Mouse (Mus musculus): ENCODE results near the gene Tspan15. TPM values are rescaled to one million over a fixed set of nuclear protein-coding genes. Genes with fewer than 3 reads are reported as not detected.

The Tspan15 gene
- polyA plus RNA-seq, 1 experiment from 2014 or later, result 52.5 TPM

GRCm38 (mm10) chr10:62202574-62202973, 28.5 kb downstream of the Tspan15 start:
- Histone ChIP-seq H3K4me1 (0 out of 2 replicates have a peak, but pooled peaks cover 3% of the 10 kb centered on the region), H3K9me3 (replicated peaks) (no peaks in the 10 kb centered on the region), H3K27me3 (no peaks in the 10 kb centered on the region), H3K4me2 (no peak overlapping the region), H3K4me3 (replicated peaks) (no peak overlapping the region), H3K9ac (no peak overlapping the region), H3K36me3 (peaks cover 21% of the 10 kb centered on the region), H3K27ac (no peak overlapping the region)
- 78% methylated on average over 6 of the region's 6 CpGs for WGBS
- no peak for ATAC-seq (replicated peaks; ENCODE audit: low FRiP score)

DNA sequence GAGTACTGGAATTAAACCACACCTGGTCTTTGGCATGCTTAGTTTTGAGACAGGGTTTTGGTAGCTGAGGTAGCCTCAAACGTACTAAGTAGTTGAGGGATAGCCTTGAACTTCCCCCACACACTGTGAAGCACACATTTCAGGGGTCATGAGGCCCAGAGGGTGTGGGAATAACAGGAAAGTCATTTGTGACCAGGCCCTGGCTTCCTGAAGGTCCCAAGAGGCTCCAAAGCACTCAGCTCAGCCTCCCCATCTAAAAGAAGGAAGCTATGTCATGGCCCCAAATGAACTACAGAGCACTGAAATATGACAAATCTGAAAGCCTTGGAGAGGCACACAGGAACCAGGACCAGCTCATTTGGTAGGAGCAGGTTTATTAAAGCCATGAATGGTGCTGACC, 32.2 kb downstream of the Tspan15 start:
- ATAC-seq (replicated peaks; ENCODE audit: low FRiP score), result no peak
- no peaks in the 10 kb centered on the region for H3K9me3 ChIP-seq (replicated peaks)
- 46% methylated on average over 1 of the region's 1 CpGs for WGBS

GRCm38 (mm10) chr10:62197403-62197802, 33.6 kb downstream of the Tspan15 start:
- Histone ChIP-seq H3K4me1 (peaks cover 28% of the 10 kb centered on the region), H3K36me3 (peaks cover 21% of the 10 kb centered on the region), H3K4me2 (no peak overlapping the region), H3K27ac (no peak overlapping the region), H3K9ac (no peak overlapping the region), H3K27me3 (no peaks in the 10 kb centered on the region), H3K9me3 (replicated peaks) (no peaks in the 10 kb centered on the region), H3K4me3 (replicated peaks) (no peak overlapping the region)
- 70% methylated on average over 4 of the region's 4 CpGs for WGBS
- no peak for ATAC-seq (replicated peaks; ENCODE audit: low FRiP score)

More for the DNA sequence above, 32.2 kb downstream of the Tspan15 start:
- Histone ChIP-seq H3K27me3 (no peaks in the 10 kb centered on the region), H3K4me1 (peaks cover 15% of the 10 kb centered on the region), H3K27ac (no peak overlapping the region), H3K4me2 (no peak overlapping the region), H3K36me3 (peaks cover 21% of the 10 kb centered on the region), H3K4me3 (replicated peaks) (no peak overlapping the region), H3K9ac (no peak overlapping the region)

DNA sequence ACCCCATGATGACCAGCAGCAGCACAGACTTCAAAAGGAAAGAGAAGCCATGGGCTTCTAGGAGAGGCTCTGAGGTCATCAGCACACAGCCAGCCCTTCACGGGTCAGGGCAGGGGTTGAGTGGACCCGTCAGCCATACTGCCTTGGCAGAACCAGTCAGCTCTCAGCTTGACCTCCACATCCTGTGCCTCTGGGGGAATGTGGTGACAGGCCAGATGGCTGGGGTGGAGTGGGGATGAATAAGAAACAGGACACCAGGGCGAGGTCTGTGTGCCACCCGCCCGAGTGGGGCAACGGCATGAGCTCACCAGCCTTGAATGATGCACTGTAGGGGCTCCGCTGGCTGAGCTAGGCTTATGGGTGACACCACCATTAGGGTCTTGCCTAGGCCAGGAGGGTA, 35.7 kb downstream of the Tspan15 start:
- Histone ChIP-seq H3K9me3 (replicated peaks) (no peaks in the 10 kb centered on the region), H3K36me3 (peaks cover 5% of the 10 kb centered on the region; the same call in 1 of the 2 replicates), H3K27ac (no peak overlapping the region), H3K4me3 (replicated peaks) (no peak overlapping the region), H3K27me3 (no peaks in the 10 kb centered on the region), H3K9ac (no peak overlapping the region), H3K4me1 (peaks cover 42% of the 10 kb centered on the region), H3K4me2 (no peak overlapping the region)
- WGBS, result 55% methylated on average over 7 of the region's 7 CpGs
- ATAC-seq (replicated peaks; ENCODE audit: low FRiP score), result no peak

GRCm38 (mm10) chr10:62194946-62195345, 36.1 kb downstream of the Tspan15 start:
- Histone ChIP-seq H3K27me3 (no peaks in the 10 kb centered on the region), H3K4me3 (replicated peaks) (no peak overlapping the region), H3K9ac (no peak overlapping the region), H3K4me2 (no peak overlapping the region), H3K27ac (no peak overlapping the region), H3K9me3 (replicated peaks) (no peaks in the 10 kb centered on the region), H3K4me1 (peaks cover 46% of the 10 kb centered on the region), H3K36me3 (peaks cover under 1% of the 10 kb centered on the region; the same call in 1 of the 2 replicates)
- 49% methylated on average over 6 of the region's 6 CpGs for whole genome bisulfite sequencing
- no peak for ATAC-seq (replicated peaks; ENCODE audit: low FRiP score)

DNA sequence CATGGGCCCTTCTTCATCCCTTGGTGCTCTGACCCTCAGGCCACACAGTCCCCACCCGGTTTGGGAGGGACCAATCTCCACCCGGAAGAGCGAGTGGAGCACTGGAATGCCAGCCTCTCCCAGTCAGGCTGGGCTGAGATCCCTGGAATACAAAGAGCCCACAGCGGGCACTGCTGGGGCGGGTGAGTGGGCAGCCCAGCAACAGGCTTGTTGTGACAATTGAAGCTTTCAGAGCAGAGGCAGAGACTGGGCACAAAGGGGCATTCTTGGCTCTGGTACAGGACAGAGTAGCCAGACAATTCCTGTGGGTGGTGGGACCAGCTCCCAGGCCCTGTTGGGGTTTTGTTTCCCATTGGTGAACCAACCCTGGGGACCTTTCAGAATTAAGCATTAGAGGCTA, 36.6 kb downstream of the Tspan15 start:
- Histone ChIP-seq H3K4me2 (no peak overlapping the region), H3K36me3 (no peaks in the 10 kb centered on the region), H3K9ac (no peak overlapping the region), H3K4me3 (replicated peaks) (no peak overlapping the region), H3K9me3 (replicated peaks) (no peaks in the 10 kb centered on the region), H3K27me3 (no peaks in the 10 kb centered on the region), H3K4me1 (peaks cover 50% of the 10 kb centered on the region), H3K27ac (no peak overlapping the region)
- WGBS, result 75% methylated on average over 5 of the region's 5 CpGs
- no peak for ATAC-seq (replicated peaks; ENCODE audit: low FRiP score)

GRCm38 (mm10) chr10:62194043-62194442, 37.0 kb downstream of the Tspan15 start:
- no peak overlapping the region for H3K4me2 ChIP-seq
- H3K36me3 ChIP-seq, result no peaks in the 10 kb centered on the region
- no peaks in the 10 kb centered on the region for H3K9me3 ChIP-seq (replicated peaks)
- H3K9ac ChIP-seq, result no peak overlapping the region
- no peak for ATAC-seq (replicated peaks; ENCODE audit: low FRiP score)
- no peak overlapping the region for H3K27ac ChIP-seq
- H3K27me3 ChIP-seq, result no peaks in the 10 kb centered on the region
- 90% methylated on average over 6 of the region's 6 CpGs for WGBS
- no peak overlapping the region for H3K4me3 ChIP-seq (replicated peaks)
- peaks cover 50% of the 10 kb centered on the region for H3K4me1 ChIP-seq

DNA sequence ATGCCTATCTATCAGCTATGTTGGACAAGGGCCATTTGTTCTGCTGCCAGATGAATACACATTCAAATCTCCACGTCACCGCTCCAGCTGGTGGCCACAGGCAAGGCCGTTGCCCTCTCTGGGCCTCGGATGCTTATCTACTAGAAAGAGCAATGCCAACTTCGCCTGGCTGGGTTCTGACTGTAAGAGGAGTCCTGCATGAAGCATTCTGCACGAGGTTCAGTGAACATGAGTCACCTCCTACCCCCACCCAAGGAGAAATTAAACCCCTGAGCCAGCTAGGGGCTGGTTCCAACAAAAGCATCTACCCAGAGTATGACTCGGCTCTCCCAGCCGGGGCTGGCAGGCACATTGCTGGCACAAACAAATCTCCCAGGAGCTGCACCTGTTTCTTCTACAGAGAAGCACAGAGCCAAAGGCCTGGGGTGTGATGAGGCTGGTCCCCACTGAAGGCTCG, 38.3 kb downstream of the Tspan15 start:
- no peaks in the 10 kb centered on the region for H3K27me3 ChIP-seq
- H3K4me3 ChIP-seq (replicated peaks), result no peak overlapping the region
- H3K9ac ChIP-seq, result no peak overlapping the region
- WGBS, result 45% methylated on average over 9 of the region's 9 CpGs
- H3K9me3 ChIP-seq (replicated peaks), result no peaks in the 10 kb centered on the region
- peak overlapping the region; percentile 84 for H3K27ac ChIP-seq
- no peak overlapping the region for H3K4me2 ChIP-seq
- peak; percentile 66 for ATAC-seq (replicated peaks; ENCODE audit: low FRiP score)
- no peaks in the 10 kb centered on the region for H3K36me3 ChIP-seq
- peaks cover 52% of the 10 kb centered on the region for H3K4me1 ChIP-seq

DNA sequence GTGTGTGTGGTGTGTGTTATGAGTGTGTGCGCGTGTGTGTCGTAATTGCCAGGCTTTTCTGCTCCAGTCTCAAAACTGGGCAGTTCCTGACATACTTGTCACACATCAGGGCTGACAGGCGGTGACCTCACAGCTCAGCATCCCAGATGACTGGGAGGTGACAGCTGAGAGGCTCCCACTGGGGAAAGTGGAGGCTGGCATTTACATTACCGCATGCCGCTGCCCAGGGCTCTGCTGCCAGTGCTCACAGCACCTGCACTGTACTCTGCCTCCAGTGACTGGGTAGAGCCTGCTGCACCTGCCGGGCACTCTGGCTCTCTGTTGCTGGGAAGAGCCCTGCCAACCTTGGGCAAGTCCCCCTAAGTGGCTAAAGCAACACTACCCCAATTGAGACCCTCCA, 40.2 kb downstream of the Tspan15 start:
- ATAC-seq (replicated peaks; ENCODE audit: low FRiP score), result no peak
- no peak overlapping the region for H3K4me3 ChIP-seq (replicated peaks)
- no peaks in the 10 kb centered on the region for H3K36me3 ChIP-seq
- no peaks in the 10 kb centered on the region for H3K9me3 ChIP-seq (replicated peaks)
- H3K9ac ChIP-seq, result 0 out of 2 replicates have a peak overlapping the region, but pooled peaks have one; percentile 7
- WGBS, result 93% methylated on average over 7 of the region's 7 CpGs
- H3K4me1 ChIP-seq, result peaks cover 44% of the 10 kb centered on the region
- H3K27ac ChIP-seq, result peak overlapping the region; percentile 41; the same call in 1 of the 2 replicates
- H3K4me2 ChIP-seq, result no peak overlapping the region
- H3K27me3 ChIP-seq, result peaks cover 8% of the 10 kb centered on the region; the same call in 1 of the 2 replicates

DNA sequence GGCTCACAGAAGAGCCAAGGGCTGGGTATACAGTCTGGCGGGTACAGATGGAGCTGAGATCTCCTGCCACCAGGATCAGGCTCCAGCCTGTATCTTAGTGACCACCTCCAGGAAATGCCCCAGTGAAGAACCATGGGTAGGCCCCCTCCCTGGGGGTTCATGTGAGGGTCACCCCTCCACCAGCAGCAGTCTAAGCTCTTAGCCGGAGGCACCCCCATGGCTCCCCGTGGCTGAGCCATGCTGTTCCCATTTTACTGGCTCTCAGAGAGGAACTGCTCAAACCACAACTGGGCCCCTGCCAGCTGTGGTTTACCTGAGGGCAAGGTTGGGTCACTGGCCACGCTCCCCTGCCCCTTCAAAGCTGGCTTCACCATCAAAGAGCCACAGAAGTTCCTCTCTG, 41.1 kb downstream of the Tspan15 start:
- 68% methylated on average over 4 of the region's 4 CpGs for WGBS
- Histone ChIP-seq H3K36me3 (no peaks in the 10 kb centered on the region), H3K27ac (peak overlapping the region; percentile 82), H3K4me1 (peaks cover 37% of the 10 kb centered on the region), H3K4me3 (replicated peaks) (no peak overlapping the region), H3K9ac (no peak overlapping the region), H3K4me2 (no peak overlapping the region), H3K9me3 (replicated peaks) (no peaks in the 10 kb centered on the region), H3K27me3 (peaks cover 9% of the 10 kb centered on the region; the same call in 1 of the 2 replicates)
- peak; percentile 41; the same call in 1 of the 2 replicates for ATAC-seq (replicated peaks; ENCODE audit: low FRiP score)

DNA sequence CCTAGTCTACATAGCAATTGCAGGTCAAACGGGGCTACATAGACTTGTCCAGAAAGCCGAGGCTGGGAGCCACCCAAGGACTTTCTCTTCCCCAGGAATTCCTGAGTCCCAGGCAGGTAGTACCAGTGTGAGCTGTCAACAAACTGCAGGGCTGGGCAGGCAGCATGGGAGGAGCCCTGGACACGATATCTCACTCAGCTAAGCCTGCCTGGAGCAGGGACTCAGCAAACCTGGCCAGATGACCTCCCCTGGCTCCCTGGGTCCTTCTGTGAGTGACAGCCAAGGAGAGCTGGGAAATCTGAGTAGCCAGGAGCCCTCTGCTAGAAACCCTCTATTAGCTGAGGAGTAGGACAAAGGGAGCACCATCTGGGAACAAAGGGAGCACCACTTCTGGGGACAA, 41.7 kb downstream of the Tspan15 start:
- no peak for ATAC-seq (replicated peaks; ENCODE audit: low FRiP score)
- Histone ChIP-seq H3K36me3 (no peaks in the 10 kb centered on the region), H3K27me3 (peaks cover 13% of the 10 kb centered on the region), H3K4me3 (replicated peaks) (no peak overlapping the region), H3K9ac (no peak overlapping the region), H3K9me3 (replicated peaks) (no peaks in the 10 kb centered on the region), H3K4me1 (peaks cover 37% of the 10 kb centered on the region), H3K27ac (peak overlapping the region; percentile 82), H3K4me2 (no peak overlapping the region)
- 62% methylated on average over 3 of the region's 3 CpGs for WGBS

DNA sequence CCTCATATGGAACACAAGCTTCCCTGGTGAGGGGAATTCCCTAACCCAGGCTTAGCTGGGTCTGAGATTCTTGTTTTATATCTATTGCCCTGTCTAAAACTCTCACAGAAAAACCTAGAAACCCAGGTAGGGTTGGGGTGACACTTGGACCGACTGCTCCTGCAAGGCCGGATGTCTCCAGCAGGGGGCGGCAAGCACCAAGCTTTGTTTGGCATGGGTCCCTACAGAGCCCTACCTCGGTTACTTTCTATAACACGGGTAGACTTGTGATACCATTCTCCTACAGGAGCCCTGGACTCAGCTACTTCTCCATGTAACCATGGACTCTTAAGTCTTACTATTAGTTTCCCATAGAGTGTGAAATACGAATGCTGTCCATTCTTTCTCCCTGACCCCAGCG, 44.2 kb downstream of the Tspan15 start:
- Histone ChIP-seq H3K4me2 (no peak overlapping the region), H3K9me3 (replicated peaks) (no peaks in the 10 kb centered on the region), H3K4me1 (peaks cover 24% of the 10 kb centered on the region), H3K36me3 (no peaks in the 10 kb centered on the region), H3K27ac (no peak overlapping the region), H3K27me3 (peaks cover 26% of the 10 kb centered on the region), H3K4me3 (replicated peaks) (no peak overlapping the region), H3K9ac (no peak overlapping the region)
- WGBS, result 19% methylated on average over 7 of the region's 7 CpGs
- no peak for ATAC-seq (replicated peaks; ENCODE audit: low FRiP score)

- peak; percentile 44; the same call in 1 of the 2 replicates for ATAC-seq (replicated peaks; ENCODE audit: low FRiP score)
- Histone ChIP-seq H3K9ac (no peak overlapping the region), H3K4me2 (no peak overlapping the region), H3K36me3 (no peaks in the 10 kb centered on the region), H3K9me3 (replicated peaks) (no peaks in the 10 kb centered on the region), H3K27me3 (peaks cover 26% of the 10 kb centered on the region), H3K27ac (no peak overlapping the region), H3K4me3 (replicated peaks) (no peak overlapping the region), H3K4me1 (0 out of 2 replicates have a peak, but pooled peaks cover 3% of the 10 kb centered on the region)
- WGBS, result under 1% methylated on average over 10 of the region's 10 CpGs
Observed at GRCm38 (mm10) chr10:62183053-62183452, 48.0 kb downstream of the Tspan15 start.

Data from kidney, embryonic 15.5 days (tissue).